Mouse (Mus musculus): ENCODE data around the gene Setd7. TPM values are rescaled to one million over a fixed set of nuclear protein-coding genes. Genes with fewer than 3 reads are reported as not detected.
"Not testable (repeated sequence)": the region's sequence is repeated elsewhere in the genome, so short reads cannot be mapped to it uniquely, and the experiment has no call there.

Setd7 gene
- polyA plus RNA-seq (2012; ENCODE audit: insufficient read depth, insufficient read length, missing spikeins): 12.0 and 17.5 TPM in 2 replicates

- peak within 1 kb of the TSS; percentile 88 for H3K27ac ChIP-seq (replicated peaks; ENCODE audit: low read depth, low read length)
- peak within 1 kb of the TSS; percentile 94 for H3K4me3 ChIP-seq (ENCODE audit: insufficient read depth, low read depth, low read length)
- peaks cover 3% of the 10 kb centered on the region; the same call in 1 of the 2 replicates for H3K4me1 ChIP-seq (ENCODE audit: control insufficient read depth, insufficient read depth, insufficient read length, low read length)
Observed at GRCm38 (mm10) chr3:51560511-51561108, at the start of gene Setd7. TSS of gene Setd7 (minus strand) at chr3:51560879.

- Histone ChIP-seq H3K27ac (replicated peaks; ENCODE audit: low read depth, low read length) (no peak overlapping the region), H3K4me3 (ENCODE audit: insufficient read depth, low read depth, low read length) (no peak overlapping the region), H3K4me1 (ENCODE audit: control insufficient read depth, insufficient read depth, insufficient read length, low read length) (no peaks in the 10 kb centered on the region)
Observed at GRCm38 (mm10) chr3:51604489-51604888, 43.8 kb upstream of the Setd7 start.

DNA sequence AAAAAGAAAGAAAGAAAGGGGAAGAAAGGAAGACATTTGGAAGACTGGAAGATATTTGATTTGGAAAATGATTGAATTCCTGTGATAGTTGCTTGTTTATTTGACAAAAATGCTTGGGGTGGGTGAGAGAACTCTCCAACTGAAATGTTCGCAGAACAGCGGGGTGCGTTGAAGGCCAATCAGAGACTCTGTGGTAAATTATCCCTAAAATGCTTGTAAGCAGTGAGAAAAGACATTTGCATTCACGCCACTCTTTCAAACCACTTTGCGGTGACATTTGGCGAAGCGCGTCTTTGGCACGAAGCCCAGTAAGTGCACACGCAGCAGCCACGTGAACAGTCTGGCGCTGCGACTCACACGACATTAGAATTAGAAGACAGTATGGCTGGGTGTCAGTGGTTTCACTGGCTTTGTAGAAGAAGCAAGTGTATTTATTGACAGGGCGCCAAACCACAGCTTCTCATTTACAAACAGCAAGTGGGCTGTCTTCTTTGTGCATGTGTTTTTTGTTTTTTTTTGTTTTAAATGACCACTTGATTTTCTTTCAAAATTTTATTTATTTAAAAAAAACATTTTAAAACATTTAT is 43.1 kb upstream of the Setd7 start:
- Histone ChIP-seq H3K27ac (replicated peaks; ENCODE audit: low read depth, low read length) (no peak overlapping the region), H3K4me3 (ENCODE audit: insufficient read depth, low read depth, low read length) (no peak overlapping the region), H3K4me1 (ENCODE audit: control insufficient read depth, insufficient read depth, insufficient read length, low read length) (no peaks in the 10 kb centered on the region)

DNA sequence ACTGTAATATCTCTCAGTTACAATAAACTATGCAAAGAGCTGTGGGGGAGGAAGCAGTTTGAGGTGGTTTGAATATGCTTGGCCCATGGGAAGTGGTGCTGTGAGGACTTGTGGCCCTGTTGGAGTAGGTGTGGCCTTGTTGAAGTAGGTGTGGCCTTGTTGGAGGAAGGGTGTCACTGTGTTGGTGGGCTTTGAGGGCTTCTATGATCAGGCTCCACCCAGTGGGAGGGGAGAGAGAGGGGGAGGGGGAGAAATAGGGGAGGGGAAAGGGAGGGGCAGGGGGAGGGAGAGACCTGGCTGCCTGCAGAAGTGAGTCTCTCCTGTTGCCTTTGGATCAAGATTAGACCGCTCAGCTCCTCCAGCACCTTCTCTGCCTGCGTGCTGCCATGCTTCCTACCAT is 40.8 kb upstream of the Setd7 start:
- no peak overlapping the region for H3K4me3 ChIP-seq (ENCODE audit: insufficient read depth, low read depth, low read length)
- no peak overlapping the region for H3K27ac ChIP-seq (replicated peaks; ENCODE audit: low read depth, low read length)
- no peaks in the 10 kb centered on the region for H3K4me1 ChIP-seq (ENCODE audit: control insufficient read depth, insufficient read depth, insufficient read length, low read length)

DNA sequence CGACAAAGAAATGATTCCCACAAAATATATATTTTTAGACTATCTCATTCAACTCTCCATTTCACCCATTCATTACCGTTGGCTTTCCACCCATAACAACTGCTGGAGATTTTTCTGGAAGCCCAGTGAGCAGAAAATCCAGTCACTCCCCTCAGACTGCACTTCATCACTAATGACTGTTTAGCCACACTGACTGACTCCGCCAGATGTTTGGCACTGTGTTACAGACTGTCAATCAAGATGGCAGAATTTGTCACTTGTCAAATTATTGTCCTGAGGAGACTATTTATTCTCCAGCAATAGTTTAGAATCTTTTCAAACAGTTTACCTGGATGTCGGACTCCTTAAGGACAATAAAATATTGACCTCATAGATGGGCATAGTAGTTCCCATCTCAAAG is 40.0 kb upstream of the Setd7 start:
- Histone ChIP-seq H3K27ac (replicated peaks; ENCODE audit: low read depth, low read length) (no peak overlapping the region), H3K4me3 (ENCODE audit: insufficient read depth, low read depth, low read length) (no peak overlapping the region), H3K4me1 (ENCODE audit: control insufficient read depth, insufficient read depth, insufficient read length, low read length) (no peaks in the 10 kb centered on the region)

- Histone ChIP-seq H3K4me3 (ENCODE audit: insufficient read depth, low read depth, low read length) (no peak overlapping the region), H3K27ac (replicated peaks; ENCODE audit: low read depth, low read length) (no peak overlapping the region), H3K4me1 (ENCODE audit: control insufficient read depth, insufficient read depth, insufficient read length, low read length) (no peaks in the 10 kb centered on the region)
Observed at GRCm38 (mm10) chr3:51599057-51599630, 38.5 kb upstream of the Setd7 start.

- H3K4me3 ChIP-seq (ENCODE audit: insufficient read depth, low read depth, low read length): no peak overlapping the region
- H3K27ac ChIP-seq (replicated peaks; ENCODE audit: low read depth, low read length): no peak overlapping the region
- no peaks in the 10 kb centered on the region for H3K4me1 ChIP-seq (ENCODE audit: control insufficient read depth, insufficient read depth, insufficient read length, low read length)
Observed at GRCm38 (mm10) chr3:51596538-51596937, 35.9 kb upstream of the Setd7 start.

- Histone ChIP-seq H3K4me3 (ENCODE audit: insufficient read depth, low read depth, low read length) (no peak overlapping the region), H3K4me1 (ENCODE audit: control insufficient read depth, insufficient read depth, insufficient read length, low read length) (no peaks in the 10 kb centered on the region), H3K27ac (replicated peaks; ENCODE audit: low read depth, low read length) (no peak overlapping the region)
Observed at GRCm38 (mm10) chr3:51593506-51593905, 32.8 kb upstream of the Setd7 start.

GRCm38 (mm10) chr3:51591591-51591990 is 30.9 kb upstream of the Setd7 start:
- Histone ChIP-seq H3K4me1 (ENCODE audit: control insufficient read depth, insufficient read depth, insufficient read length, low read length) (no peaks in the 10 kb centered on the region), H3K4me3 (ENCODE audit: insufficient read depth, low read depth, low read length) (no peak overlapping the region)

DNA sequence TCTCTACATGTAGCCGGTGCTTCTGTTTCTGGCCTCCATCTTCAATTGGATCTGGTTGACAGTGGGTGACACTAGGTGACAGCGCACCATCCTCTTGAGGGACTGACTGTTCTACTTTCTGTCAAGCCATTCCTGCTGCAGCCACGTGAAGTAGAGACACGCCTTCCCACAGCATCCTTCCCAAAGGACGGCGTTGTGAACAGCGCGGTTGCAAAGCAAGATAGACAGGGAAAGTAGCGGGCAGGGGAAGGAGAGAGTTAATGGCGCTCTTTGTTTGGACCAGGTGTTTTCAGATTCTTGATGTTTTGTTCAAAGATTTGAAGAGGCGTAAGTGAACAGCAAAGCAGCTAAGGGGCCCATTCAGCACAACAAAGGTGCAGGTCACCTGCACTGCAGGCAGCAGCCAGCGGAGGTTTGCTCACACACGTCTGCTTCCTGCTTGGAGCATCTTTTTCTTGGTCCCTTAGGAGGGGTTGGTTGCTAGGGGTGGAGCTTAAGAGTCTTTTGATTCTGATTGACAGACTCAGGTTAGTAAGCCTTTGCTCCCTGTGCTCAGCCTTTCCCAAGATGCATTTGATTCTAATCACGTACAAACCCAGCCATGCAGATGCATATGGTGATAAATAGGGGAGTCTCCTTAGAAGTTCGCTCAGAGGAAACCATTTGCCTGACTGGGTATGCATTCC is 29.7 kb upstream of the Setd7 start:
- H3K4me3 ChIP-seq (ENCODE audit: insufficient read depth, low read depth, low read length): no peak overlapping the region
- no peak overlapping the region for H3K27ac ChIP-seq (replicated peaks; ENCODE audit: low read depth, low read length)
- H3K4me1 ChIP-seq (ENCODE audit: control insufficient read depth, insufficient read depth, insufficient read length, low read length): no peaks in the 10 kb centered on the region

More at GRCm38 (mm10) chr3:51591591-51591990, 30.9 kb upstream of the Setd7 start:
- no peak overlapping the region for H3K27ac ChIP-seq (replicated peaks; ENCODE audit: low read depth, low read length)

- H3K4me3 ChIP-seq (ENCODE audit: insufficient read depth, low read depth, low read length): no peak overlapping the region
- H3K4me1 ChIP-seq (ENCODE audit: control insufficient read depth, insufficient read depth, insufficient read length, low read length): no peaks in the 10 kb centered on the region
- no peak overlapping the region for H3K27ac ChIP-seq (replicated peaks; ENCODE audit: low read depth, low read length)
Observed at GRCm38 (mm10) chr3:51587697-51588262, 27.1 kb upstream of the Setd7 start.

DNA sequence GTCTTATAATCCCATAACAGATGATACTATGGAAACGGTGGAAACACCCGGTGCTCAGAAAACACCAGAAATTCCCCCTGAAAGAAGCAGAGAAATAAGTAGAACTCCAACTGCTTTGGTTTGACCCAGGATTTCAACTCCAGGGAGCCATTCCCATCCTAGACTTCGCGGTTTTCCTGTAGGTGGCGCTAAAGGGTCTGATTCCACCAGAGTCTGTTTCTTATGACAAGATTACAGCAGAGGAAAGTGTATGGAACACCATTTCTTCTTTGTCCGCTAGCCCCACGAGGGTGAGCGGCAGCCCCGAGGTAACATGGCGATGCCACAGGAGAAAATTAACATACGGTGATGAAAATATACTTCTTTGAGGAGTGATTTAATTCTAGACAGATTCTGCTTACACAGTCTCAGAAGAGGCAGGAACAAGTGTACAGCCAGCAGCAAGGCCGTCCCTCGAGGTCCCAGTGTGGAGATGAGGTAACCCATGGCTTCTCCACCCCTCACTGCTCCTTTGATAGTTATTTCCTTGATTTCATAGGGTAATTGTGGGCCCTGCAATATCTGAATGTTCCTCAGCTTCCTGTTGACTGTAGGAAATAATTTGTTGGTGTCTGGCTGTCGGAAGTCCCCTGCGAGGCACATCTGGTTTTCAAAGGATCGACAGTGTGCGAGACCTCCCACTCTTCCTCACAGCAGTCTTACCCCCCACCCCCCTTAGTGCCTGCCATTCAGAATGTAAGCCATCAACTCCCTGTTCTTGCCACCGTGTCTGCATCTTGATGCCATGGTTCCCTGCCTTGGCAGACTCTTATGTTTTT is 23.1 kb upstream of the Setd7 start:
- no peaks in the 10 kb centered on the region for H3K4me1 ChIP-seq (ENCODE audit: control insufficient read depth, insufficient read depth, insufficient read length, low read length)
- no peak overlapping the region for H3K27ac ChIP-seq (replicated peaks; ENCODE audit: low read depth, low read length)
- H3K4me3 ChIP-seq (ENCODE audit: insufficient read depth, low read depth, low read length): no peak overlapping the region

DNA sequence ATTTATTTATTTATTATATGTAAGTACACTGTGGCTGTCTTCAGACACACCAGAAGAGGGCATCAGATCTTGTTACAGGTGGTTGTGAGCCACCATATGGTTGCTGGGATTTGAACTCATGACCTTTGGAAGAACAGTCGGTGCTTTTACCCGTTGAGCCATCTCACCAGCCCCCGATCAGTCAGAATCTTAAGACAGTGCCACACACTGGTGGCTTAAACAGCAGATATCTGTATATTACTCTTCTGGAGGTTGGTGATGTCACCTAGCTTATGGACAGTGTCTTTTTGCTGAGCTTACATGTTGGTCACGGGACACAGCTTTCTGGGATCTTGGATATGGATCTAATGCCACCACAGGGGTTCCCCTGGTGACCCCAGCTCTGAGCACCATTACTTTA is 18.6 kb upstream of the Setd7 start:
- not testable (repeated sequence) for H3K27ac ChIP-seq (replicated peaks; ENCODE audit: low read depth, low read length); H3K4me1 ChIP-seq (ENCODE audit: control insufficient read depth, insufficient read depth, insufficient read length, low read length); H3K4me3 ChIP-seq (ENCODE audit: insufficient read depth, low read depth, low read length)

DNA sequence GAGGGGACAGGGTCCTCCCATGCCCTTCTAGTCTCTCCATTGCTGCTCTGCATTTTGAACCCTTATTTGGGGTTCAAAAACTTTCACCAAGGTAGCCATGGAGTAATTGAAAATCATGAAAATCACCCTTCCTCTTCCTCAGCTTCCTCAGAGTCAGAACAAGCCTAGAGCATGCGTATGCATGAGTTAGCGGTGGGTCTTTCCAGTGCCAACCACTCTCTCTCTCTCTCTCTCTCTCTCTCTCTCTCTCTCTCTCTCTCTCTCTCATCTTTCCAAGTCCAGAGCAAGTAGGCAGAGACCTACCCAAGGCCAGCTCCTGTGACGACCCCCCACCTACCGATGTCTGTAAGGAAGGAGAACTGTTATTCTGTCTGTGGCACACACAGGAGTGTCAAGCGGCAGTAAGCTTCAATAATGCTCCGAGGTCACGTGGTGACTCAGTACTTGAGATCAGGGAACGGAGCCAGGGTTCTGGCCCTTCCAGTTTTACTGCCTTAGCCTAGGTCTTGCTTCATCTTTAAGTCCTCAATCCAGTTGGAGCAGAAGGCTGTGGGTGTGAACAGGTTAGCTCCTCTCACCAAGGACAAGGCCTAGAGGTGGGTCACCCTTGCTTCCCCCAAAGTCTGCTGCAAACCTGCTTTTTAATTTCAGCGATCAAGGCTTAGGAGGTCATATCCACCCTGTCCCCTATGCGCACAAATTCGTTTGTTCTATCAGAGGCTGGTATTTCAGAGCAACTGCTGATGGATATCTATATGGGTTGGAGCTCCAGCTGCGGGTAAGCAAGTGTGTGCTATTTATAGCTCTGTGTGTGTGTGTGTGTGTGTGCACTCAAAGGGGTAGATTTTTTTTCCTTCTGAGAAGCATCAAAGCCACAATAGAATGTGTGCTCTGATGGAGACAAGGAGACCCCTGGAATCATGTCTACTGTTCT is 17.4 kb upstream of the Setd7 start:
- H3K4me1 ChIP-seq (ENCODE audit: control insufficient read depth, insufficient read depth, insufficient read length, low read length): no peaks in the 10 kb centered on the region
- no peak overlapping the region for H3K27ac ChIP-seq (replicated peaks; ENCODE audit: low read depth, low read length)

More for the DNA sequence above, 17.4 kb upstream of the Setd7 start:
- H3K4me3 ChIP-seq (ENCODE audit: insufficient read depth, low read depth, low read length): no peak overlapping the region

All from brown adipose tissue, adult 24 weeks (tissue).